ENCODE assay signal across 28 mouse cellular contexts in genomic region chr3:151896320-151896719, GRCm38 (mm10). TPM values are rescaled to one million over a fixed set of nuclear protein-coding genes. Genes with fewer than 3 reads are reported as not detected.
"Had no signal": no experiment of that assay in that cellular context is flagged by ENCODE, and none has a peak within 500 bp of the region (broad histone marks: within the 10 kb centered on the region; RNA-seq: fewer than 3 reads in every experiment).

No protein-coding gene starts in this region.

- H3K9ac ChIP-seq: embryonic facial prominence, embryonic 12.5 days; embryonic facial prominence, embryonic 13.5 days; embryonic facial prominence, embryonic 15.5 days; forebrain, embryonic 12.5 days; forebrain, embryonic 13.5 days; forebrain, embryonic 15.5 days; forebrain, postnatal 0 days had no signal

- H3K4me2 ChIP-seq: embryonic facial prominence, embryonic 12.5 days; embryonic facial prominence, embryonic 13.5 days; embryonic facial prominence, embryonic 15.5 days; forebrain, embryonic 12.5 days; forebrain, embryonic 13.5 days; forebrain, embryonic 15.5 days had no signal

- H3K36me3 ChIP-seq: embryonic facial prominence, embryonic 12.5 days; embryonic facial prominence, embryonic 13.5 days; embryonic facial prominence, embryonic 15.5 days; forebrain, embryonic 10.5 days; forebrain, embryonic 12.5 days; forebrain, embryonic 15.5 days; heart, embryonic 10.5 days had no signal

- H3K27me3 ChIP-seq: embryonic facial prominence, embryonic 12.5 days; embryonic facial prominence, embryonic 15.5 days; forebrain, embryonic 12.5 days; forebrain, embryonic 13.5 days; forebrain, embryonic 15.5 days had no signal

- H3K4me1 ChIP-seq: forebrain, embryonic 12.5 days had no signal

- DNase-seq: cerebellum, adult 8-10 months; cerebellum, adult 9-10 months; cerebellum, adult 9-11 months; cerebellum, postnatal 10 days; cerebellum, postnatal 14 days; cerebellum, postnatal 25 days; cerebellum, postnatal 36 days; embryo, embryonic 11 days; forebrain, postnatal 0 days; gastrocnemius, adult 2 months; gastrocnemius, postnatal 10 days; gastrocnemius, postnatal 14 days; gastrocnemius, postnatal 25 days; gastrocnemius, postnatal 36 days; heart, adult 18-20 months; heart, adult 2 months had no signal

- H3K27ac ChIP-seq: embryonic facial prominence, embryonic 12.5 days; embryonic facial prominence, embryonic 15.5 days; forebrain, embryonic 10.5 days; forebrain, embryonic 12.5 days; forebrain, embryonic 13.5 days; forebrain, embryonic 15.5 days; gastrocnemius, adult 2 months; heart, adult 2 months; heart, embryonic 10.5 days had no signal

- H3K9me3 ChIP-seq: embryonic facial prominence, embryonic 12.5 days; embryonic facial prominence, embryonic 13.5 days; embryonic facial prominence, embryonic 15.5 days; forebrain, embryonic 10.5 days; forebrain, embryonic 12.5 days; forebrain, embryonic 13.5 days; forebrain, embryonic 15.5 days; heart, embryonic 10.5 days had no signal

- ATAC-seq: forebrain, embryonic 13.5 days; forebrain, embryonic 14.5 days; forebrain, embryonic 15.5 days; forebrain, embryonic 16.5 days; forebrain, postnatal 0 days had no signal

- H3K4me3 ChIP-seq: embryonic facial prominence, embryonic 12.5 days; embryonic facial prominence, embryonic 13.5 days; embryonic facial prominence, embryonic 15.5 days; erythroblast, embryonic 14.5 days; forebrain, embryonic 10.5 days; forebrain, embryonic 12.5 days; forebrain, embryonic 13.5 days; forebrain, embryonic 15.5 days; gastrocnemius, adult 2 months; heart, adult 2 months; heart, embryonic 10.5 days had no signal

RNA-seq across cellular contexts. Expression of gene Ptgfr, which starts 58.9 kb away (rescaled TPM):
- total RNA-seq: granulocyte monocyte progenitor cell, adult 5-6 weeks had no signal
- polyA plus RNA-seq: erythroblast, embryonic 14.5 days had no signal
